Mouse (Mus musculus) stomach, embryonic 14.5 days (tissue): ENCODE data around the gene Rhoh. TPM values are rescaled to one million over a fixed set of nuclear protein-coding genes. Genes with fewer than 3 reads are reported as not detected.
A peak's percentile ranks its signal among the peaks of the same experiment; 100 is the strongest.

ENCODE experiments used
- ATAC-seq: fragments of 200-750 bp; cut with Nextera tagmentation; 2 replicates; pipeline ENCODE4 v1.8.0; 2017; ENCODE audit warnings: low read depth, moderate TSS enrichment; ENCODE audit not compliant: insufficient number of reproducible peaks, insufficient read depth, low FRiP score
- H3K27ac ChIP-seq: fragments of 300-500 bp; sonication (generic); 2 replicates; pipeline ENCODE4 v1.5.1; 2014; ENCODE audit warnings: mild to moderate bottlenecking, low read length, moderate library complexity, mixed read lengths
- H3K27me3 ChIP-seq: fragments of 300-500 bp; sonication (generic); 2 replicates; pipeline ENCODE4 v1.6.1; 2014; ENCODE audit warnings: low read length, control low read depth, mixed read lengths; ENCODE audit not compliant: control insufficient read depth, insufficient read depth
- H3K36me3 ChIP-seq: fragments of 300-500 bp; sonication (generic); 2 replicates; pipeline ENCODE4 v1.6.1; 2014; ENCODE audit warnings: mild to moderate bottlenecking, control low read depth, low read length, moderate library complexity, mixed read lengths; ENCODE audit not compliant: control insufficient read depth, insufficient read depth
- H3K4me1 ChIP-seq: fragments of 300-500 bp; sonication (generic); 2 replicates; pipeline ENCODE4 v1.6.1; 2014; ENCODE audit warnings: low read length, control low read depth, mixed read lengths; ENCODE audit not compliant: control insufficient read depth, insufficient read depth
- H3K4me2 ChIP-seq: fragments of 300-500 bp; sonication (generic); replicated peaks from 2 replicates; pipeline ENCODE4 v1.6.1; 2014; ENCODE audit warnings: low read depth, low read length, control low read depth
- H3K4me3 ChIP-seq: fragments of 300-500 bp; sonication (generic); 2 replicates; pipeline ENCODE4 v1.5.1; 2014; ENCODE audit warnings: low read depth, low read length, control low read depth
- H3K9ac ChIP-seq: fragments of 300-500 bp; sonication (generic); replicated peaks from 2 replicates; pipeline ENCODE4 v1.6.1; 2014; ENCODE audit warnings: low read depth, mild to moderate bottlenecking, control low read depth, low read length, moderate library complexity, mixed read lengths
- H3K9me3 ChIP-seq: fragments of 300-500 bp; sonication (generic); 2 replicates; pipeline ENCODE4 v1.6.1; 2016; ENCODE audit warnings: low read depth, low read length, control low read depth; ENCODE audit not compliant: control insufficient read depth
- WGBS: fragments of 180-500 bp; shearing (Covaris S2); extraction: QIAGEN DNeasy Blood & Tissue Kit; methylation state at CpG from one replicate; pipeline ENCODE4 v1.1.7; 2014; 5-methylcytosine and 5-hydroxymethylcytosine counted together
- polyA plus RNA-seq: library from polyadenylated mRNA; unstranded; fragments of >200 nt; fragmentation: Nextera tagmentation; extraction: Ambion mirVana; gene quantifications from 2 replicates; pipeline ENCODE4 v1.2.1, GENCODE M21; 2014

Gene Rhoh
- polyA plus RNA-seq, 1 experiment from 2014 or later = 0.67 TPM

DNA sequence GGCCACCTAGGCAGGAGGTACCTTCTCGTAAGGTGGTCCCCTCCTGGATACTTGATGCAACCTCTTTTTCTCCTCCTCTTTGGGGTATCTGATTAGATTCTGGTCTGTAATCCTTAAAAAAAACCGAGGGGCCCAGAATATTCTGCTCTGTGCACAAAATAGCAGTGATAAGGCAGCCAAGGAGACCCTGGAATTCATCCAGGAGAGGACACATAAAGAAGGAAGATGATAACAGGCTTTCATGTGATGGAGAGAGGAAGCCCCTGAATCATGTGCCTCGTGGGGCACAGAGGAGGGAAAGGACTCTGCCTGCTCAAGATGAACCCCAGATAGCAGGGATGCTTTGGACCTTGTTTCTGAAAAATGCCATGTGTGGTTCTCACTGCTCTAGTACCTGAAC is 17.4 kb downstream of the Rhoh start:
- Histone ChIP-seq H3K4me2 (no peak overlapping the region), H3K36me3 (no peaks in the 10 kb centered on the region), H3K27me3 (no peaks in the 10 kb centered on the region), H3K4me3 (no peak overlapping the region), H3K4me1 (no peaks in the 10 kb centered on the region), H3K9ac (no peak overlapping the region), H3K9me3 (no peaks in the 10 kb centered on the region), H3K27ac (no peak overlapping the region)
- no peak for ATAC-seq
- 70% methylated on average over 3 of the region's 3 CpGs for WGBS

DNA sequence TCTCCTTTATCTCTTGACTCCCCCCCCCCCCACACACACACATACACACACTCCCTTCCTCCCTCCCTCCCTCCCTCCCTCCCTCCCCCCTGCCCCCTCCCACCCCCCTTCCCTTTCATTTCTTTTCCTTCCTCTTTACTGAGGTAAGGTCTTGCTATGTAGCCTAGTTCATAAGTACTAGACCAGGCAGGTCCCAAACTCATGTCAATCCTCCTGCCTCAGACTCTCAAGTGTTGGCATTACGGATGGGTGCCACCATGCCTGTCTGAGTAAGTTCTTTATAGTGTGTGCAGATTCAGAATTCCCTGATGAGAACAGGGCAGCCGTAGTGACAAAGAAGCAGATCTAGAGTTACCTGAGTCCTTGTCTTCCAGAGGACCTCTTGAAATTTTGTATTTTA is 20.2 kb downstream of the Rhoh start:
- Histone ChIP-seq H3K4me2 (no peak overlapping the region), H3K36me3 (no peaks in the 10 kb centered on the region), H3K27me3 (no peaks in the 10 kb centered on the region), H3K9ac (no peak overlapping the region), H3K9me3 (no peaks in the 10 kb centered on the region), H3K4me1 (no peaks in the 10 kb centered on the region), H3K4me3 (no peak overlapping the region), H3K27ac (no peak overlapping the region)
- ATAC-seq = no peak
- WGBS = 93% methylated on average over 2 of the region's 2 CpGs

DNA sequence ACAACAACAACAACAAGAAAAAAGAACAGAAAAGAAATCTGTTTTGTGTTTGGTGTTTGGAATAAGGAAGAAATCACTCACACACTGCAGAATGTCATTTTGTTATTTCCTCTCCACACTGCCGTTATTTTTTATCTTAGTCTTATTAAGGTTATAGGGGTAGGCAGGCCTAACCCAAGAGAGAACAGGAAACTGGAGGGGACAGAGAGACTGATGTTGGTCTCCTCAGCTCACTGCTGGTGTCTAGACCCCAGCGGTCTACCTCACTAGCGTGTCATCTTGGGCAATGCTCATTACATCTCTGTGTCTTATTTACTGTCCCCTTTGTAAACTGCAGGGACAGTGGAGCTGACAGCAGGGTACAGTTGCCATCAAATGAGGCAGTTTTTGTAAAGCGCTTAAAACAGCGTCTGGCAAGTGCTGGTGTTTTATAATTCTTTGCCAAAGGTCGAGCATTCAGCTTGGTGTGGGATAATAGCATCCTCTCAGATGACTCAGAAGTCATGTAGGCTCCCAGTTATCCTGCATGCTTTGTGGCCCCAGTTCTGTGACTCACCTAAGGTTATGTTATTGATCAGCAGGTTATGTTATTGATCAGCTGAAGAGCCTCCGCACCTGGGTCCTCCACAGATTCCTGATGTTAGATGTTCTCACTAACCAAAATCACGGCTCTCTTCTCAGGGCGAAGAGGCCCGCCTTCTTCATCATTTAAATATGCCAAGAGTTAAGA is 21.6 kb downstream of the Rhoh start:
- ATAC-seq = no peak
- H3K36me3 ChIP-seq = no peaks in the 10 kb centered on the region
- WGBS = 83% methylated on average over 10 of the region's 10 CpGs
- no peak overlapping the region for H3K9ac ChIP-seq
- H3K27ac ChIP-seq = no peak overlapping the region
- H3K9me3 ChIP-seq = no peaks in the 10 kb centered on the region
- no peak overlapping the region for H3K4me2 ChIP-seq
- H3K4me3 ChIP-seq = no peak overlapping the region
- no peaks in the 10 kb centered on the region for H3K4me1 ChIP-seq
- no peaks in the 10 kb centered on the region for H3K27me3 ChIP-seq

DNA sequence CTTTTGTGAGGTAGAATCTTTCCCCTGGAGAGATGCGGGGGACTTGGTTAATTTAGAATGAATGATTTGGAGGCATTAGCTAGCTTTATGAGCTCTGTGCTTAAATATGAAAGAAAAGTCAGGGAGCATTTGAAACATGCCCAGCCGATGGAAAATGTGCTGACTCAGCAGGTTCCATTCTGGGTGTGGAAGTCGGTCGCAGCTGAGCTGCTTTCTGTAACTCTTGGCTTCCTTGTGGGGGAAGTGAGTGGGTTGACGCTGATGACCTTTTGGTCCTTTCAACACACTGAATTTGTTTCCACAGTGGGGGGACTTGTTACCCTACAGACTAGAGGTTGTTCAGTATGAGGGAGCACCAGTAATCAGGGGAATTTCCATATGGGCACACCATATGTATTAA is 22.3 kb downstream of the Rhoh start:
- no peak overlapping the region for H3K9ac ChIP-seq
- no peaks in the 10 kb centered on the region for H3K36me3 ChIP-seq
- no peak overlapping the region for H3K4me2 ChIP-seq
- ATAC-seq = no peak
- no peaks in the 10 kb centered on the region for H3K4me1 ChIP-seq
- H3K27ac ChIP-seq = no peak overlapping the region
- H3K27me3 ChIP-seq = no peaks in the 10 kb centered on the region
- no peaks in the 10 kb centered on the region for H3K9me3 ChIP-seq
- no peak overlapping the region for H3K4me3 ChIP-seq
- 46% methylated on average over 5 of the region's 5 CpGs for WGBS

DNA sequence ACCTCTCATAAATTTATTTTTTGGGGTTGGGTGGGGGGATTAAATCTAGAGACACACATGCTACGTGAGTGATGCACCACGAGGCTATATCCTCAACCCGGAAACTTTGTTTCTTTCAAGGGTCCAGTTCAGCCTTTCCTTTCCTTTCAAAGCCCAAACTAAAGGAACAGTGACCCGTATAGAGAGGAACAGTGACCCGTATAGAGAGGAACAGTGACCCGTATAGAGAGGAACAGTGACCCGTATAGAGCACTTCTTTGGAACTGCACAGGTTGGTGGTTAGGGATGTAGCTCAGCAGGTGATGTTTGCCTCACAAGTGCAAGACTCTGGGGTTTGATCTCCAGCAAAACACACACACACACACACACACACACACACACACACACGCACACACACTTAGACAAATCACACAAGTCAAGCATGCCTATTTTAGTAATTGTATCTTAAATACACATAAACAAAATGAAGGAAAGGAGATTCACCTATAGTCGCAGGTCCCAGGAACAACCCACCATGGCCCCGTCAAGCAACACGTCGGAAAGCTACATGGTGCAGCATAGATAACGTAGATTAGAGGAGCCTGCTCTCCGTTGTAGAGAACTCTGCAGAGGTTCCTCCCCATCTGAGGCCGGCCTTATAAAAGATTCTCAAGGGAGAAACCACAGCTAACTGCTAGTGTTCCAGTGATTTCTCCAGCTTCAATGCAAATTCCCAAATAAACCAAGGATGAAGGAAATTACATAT is 24.9 kb downstream of the Rhoh start:
- no peak overlapping the region for H3K27ac ChIP-seq
- no peak overlapping the region for H3K9ac ChIP-seq
- no peaks in the 10 kb centered on the region for H3K4me1 ChIP-seq
- H3K27me3 ChIP-seq = no peaks in the 10 kb centered on the region
- 83% methylated on average over 15 of the region's 15 CpGs for WGBS
- H3K4me2 ChIP-seq = no peak overlapping the region
- no peaks in the 10 kb centered on the region for H3K36me3 ChIP-seq
- no peak overlapping the region for H3K4me3 ChIP-seq
- no peaks in the 10 kb centered on the region for H3K9me3 ChIP-seq
- ATAC-seq = no peak

DNA sequence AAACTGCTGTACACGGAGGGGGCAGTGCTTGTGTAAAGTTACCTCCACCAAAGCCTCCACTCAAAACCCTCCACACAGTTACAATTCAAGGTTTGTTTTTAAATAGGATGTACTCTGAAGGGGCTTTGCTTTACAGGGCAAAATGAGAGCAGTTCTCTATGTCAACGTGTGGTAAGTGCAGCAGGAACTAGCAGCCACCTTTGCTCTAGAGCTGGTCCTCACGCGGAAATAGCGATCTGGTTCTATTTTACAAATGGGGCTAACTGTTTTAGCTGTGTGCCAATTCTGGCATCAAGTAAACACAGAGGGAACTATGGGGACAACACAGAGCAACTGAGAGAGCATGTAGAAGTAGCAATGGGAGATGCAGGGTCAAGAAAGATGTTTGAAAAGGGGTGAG is 27.1 kb downstream of the Rhoh start:
- H3K36me3 ChIP-seq = no peaks in the 10 kb centered on the region
- no peak overlapping the region for H3K4me3 ChIP-seq
- H3K27me3 ChIP-seq = no peaks in the 10 kb centered on the region
- H3K9me3 ChIP-seq = no peaks in the 10 kb centered on the region
- WGBS = 87% methylated on average over 5 of the region's 5 CpGs
- H3K9ac ChIP-seq = no peak overlapping the region
- ATAC-seq = no peak
- no peaks in the 10 kb centered on the region for H3K4me1 ChIP-seq
- H3K27ac ChIP-seq = peak overlapping the region; percentile 61
- no peak overlapping the region for H3K4me2 ChIP-seq

DNA sequence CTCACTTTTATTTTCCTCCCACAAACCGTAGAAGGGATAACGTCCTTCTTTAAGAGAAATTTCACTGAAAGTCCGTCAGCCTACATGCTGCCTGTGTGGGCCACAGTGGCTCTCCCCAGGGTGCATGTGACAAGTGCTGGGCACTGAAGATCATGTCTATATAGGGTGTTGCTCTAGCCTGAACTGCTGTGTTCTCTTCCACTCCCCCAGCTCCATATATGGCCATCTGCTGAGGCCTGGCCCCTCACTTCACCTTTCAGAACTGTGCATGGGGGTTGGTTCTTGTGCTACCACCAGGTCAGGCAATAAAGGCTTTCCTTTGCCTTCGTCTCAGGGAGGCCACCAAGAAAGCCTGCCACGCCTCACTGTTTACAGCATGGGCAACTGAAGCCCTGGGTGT is 28.0 kb downstream of the Rhoh start:
- Histone ChIP-seq H3K9ac (no peak overlapping the region), H3K9me3 (no peaks in the 10 kb centered on the region), H3K4me3 (no peak overlapping the region), H3K27me3 (no peaks in the 10 kb centered on the region), H3K36me3 (no peaks in the 10 kb centered on the region), H3K4me1 (no peaks in the 10 kb centered on the region), H3K27ac (peak overlapping the region; percentile 61; the same call in 1 of the 2 replicates), H3K4me2 (no peak overlapping the region)
- 61% methylated on average over 5 of the region's 5 CpGs for WGBS
- ATAC-seq = peak; percentile 77; the same call in 1 of the 2 replicates

DNA sequence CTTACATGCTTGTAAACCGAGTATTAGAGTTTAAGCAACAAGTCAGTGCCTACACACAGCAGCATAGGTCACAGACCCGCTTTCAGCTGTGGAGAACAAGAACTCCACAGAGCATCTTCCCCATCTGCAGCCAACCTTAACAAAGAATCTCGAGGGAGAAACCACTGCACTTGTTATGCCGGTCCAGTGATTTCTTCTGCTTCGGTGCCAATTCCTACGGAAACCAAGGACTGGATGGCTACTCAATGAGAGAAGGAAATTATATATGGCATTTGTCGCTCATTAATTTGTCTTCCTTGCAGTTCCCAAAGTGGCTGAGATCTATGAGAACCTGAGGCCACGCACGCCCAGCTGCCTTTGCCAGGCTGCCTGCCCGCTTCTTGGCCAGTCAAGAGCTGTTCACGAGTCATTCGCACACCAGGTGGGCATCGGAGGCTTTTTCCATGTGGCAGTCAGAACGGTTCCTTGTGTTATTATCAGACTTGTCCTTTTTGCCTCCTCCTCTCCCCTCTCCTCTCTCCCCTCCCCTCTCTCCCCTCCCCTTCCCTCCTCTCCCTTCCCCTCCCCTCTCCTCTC is 30.3 kb downstream of the Rhoh start:
- H3K27ac ChIP-seq = no peak overlapping the region
- WGBS = 87% methylated on average over 14 of the region's 14 CpGs
- no peak overlapping the region for H3K4me2 ChIP-seq
- H3K4me3 ChIP-seq = no peak overlapping the region
- H3K9me3 ChIP-seq = no peaks in the 10 kb centered on the region
- no peak for ATAC-seq
- H3K36me3 ChIP-seq = no peaks in the 10 kb centered on the region
- no peak overlapping the region for H3K9ac ChIP-seq
- H3K27me3 ChIP-seq = no peaks in the 10 kb centered on the region
- H3K4me1 ChIP-seq = no peaks in the 10 kb centered on the region
